Mouse (Mus musculus): Measurements from ENCODE around the gene Olfr142.
"Not testable (repeated sequence)": the region's sequence is repeated elsewhere in the genome, so short reads cannot be mapped to it uniquely, and the experiment has no call there.

The Olfr142 gene

DNA sequence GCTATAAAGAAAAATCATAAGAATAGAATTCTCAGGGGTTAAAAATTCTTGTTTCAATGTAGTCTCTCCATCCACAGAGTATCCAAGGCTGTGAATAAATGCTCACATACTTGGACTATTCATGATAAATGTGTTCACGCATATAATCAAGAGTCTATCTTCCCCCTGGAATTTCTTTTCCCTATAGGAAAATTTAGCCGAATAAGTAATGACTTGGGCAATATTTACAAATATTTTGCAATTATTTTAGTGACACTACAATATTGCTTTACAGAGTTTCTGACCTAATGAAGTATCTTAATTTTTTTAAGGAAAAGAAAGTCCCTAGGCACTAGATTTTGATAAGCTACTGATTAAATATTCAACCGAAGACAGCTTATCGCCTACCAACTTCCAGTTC, at the start of gene Olfr142:
TSS of gene Olfr142 (minus strand) at position 101 of the 400 bp plus-strand sequence.
- DNase-seq (ENCODE audit: low read depth, low spot score): no peak

DNA sequence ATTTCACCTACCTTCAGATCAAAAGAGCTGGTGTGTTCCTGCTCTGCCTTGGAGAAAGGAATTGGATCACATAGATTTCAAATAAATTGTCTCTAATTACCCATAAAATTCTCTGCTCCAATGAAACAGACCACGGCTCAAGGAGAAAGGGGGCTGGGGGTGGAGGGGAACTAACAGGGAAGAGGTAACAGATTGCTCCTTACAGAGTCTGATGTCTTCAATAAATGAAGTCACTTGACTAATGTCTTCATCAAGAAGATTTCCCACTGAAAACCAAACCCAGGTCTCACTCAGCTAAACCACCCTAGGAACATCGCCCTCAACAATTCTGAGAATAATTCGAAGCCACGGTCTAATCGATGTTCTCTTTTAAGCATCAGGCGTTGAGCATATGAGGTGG, 35.3 kb upstream of the Olfr142 start, which contains the start of gene Olfr1272:
TSS of gene Olfr1272 (minus strand) at position 101 of the 400 bp plus-strand sequence.
- no peak for DNase-seq (ENCODE audit: low read depth, low spot score)

DNA sequence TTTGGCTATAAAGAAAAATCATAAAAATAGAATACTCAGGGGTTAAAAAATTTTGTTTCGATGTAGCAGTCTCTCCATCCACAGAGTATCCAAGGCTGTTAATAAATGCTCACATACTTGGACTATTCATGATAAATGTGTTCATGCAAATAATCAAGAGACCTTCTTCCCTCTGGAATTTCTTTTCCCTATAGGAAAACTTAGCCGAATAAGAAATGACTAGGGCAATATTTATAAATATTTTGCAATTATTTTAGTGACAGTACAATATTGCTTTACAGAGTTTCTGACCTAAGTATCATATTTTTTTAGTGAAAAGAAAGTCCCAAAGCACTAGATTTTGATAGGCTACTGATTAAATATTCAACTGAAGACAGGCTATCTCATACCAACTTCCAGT, 13.5 kb upstream of the Olfr142 start, which contains the start of gene Olfr1271:
TSS of gene Olfr1271 (minus strand) at position 101 of the 400 bp plus-strand sequence.
- no peak for DNase-seq (ENCODE audit: low read depth, low spot score)

DNA sequence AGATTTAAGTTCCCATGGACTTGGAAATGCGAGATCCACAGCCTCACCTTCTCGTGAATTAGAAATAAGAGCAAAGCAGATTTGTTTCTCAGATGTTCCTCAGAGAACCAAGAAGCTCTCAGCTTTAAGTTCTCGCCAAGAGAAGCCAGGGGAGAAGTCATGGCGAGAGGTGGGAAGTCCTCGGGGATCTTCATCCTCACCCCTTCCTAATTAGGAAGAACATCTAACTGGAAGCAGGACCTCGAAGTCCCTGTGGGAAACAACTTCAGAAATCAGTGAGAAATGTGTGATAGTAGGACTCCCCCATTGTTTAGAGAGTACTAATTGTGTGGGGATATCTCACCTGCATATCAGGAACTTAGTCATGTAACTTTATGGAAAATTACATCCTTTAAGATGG, 33.0 kb downstream of the Olfr142 start, which contains the start of gene Olfr1506:
TSS of gene Olfr1506 (minus strand) at position 101 of the 400 bp plus-strand sequence.
- not testable (repeated sequence) for DNase-seq (ENCODE audit: low read depth, low spot score)

All from 3T3-L1 (cell line).